Mouse (Mus musculus): ENCODE results near the gene Crtc3.

GRCm38 (mm10) chr7:80729662-80730061, 41.0 kb upstream of the Crtc3 start:
- TF ChIP-seq CTCF (IDR thresholded peaks at IDR 0.05; ENCODE audit: low read depth, low read length) (peak; percentile 96), GATA1 (IDR thresholded peaks at IDR 0.05; ENCODE audit: borderline replicate concordance, low read length) (no peak)

Measured in G1E (cell line).